Mouse (Mus musculus) embryonic facial prominence, embryonic 14.5 days (tissue): ENCODE measurements around the gene Extl1. TPM values are rescaled to one million over a fixed set of nuclear protein-coding genes. Genes with fewer than 3 reads are reported as not detected.

Source experiments
- ATAC-seq: fragments of 200-750 bp; cut with Nextera tagmentation; 2 replicates; pipeline ENCODE4 v1.8.0; 2017; ENCODE audit warnings: low read depth, moderate number of reproducible peaks, moderate TSS enrichment
- DNase-seq: peaks from one replicate; pipeline ENCODE4 v3.0.0-alpha.2; 2015; ENCODE audit warnings: low spot score
- H3K27ac ChIP-seq: fragments of 300-500 bp; sonication (generic); replicated peaks from 2 replicates; pipeline ENCODE4 v1.5.1; 2014; ENCODE audit warnings: low read depth, mild to moderate bottlenecking, low read length, moderate library complexity
- H3K27me3 ChIP-seq: fragments of 300-500 bp; sonication (generic); replicated peaks from 2 replicates; pipeline ENCODE4 v1.6.1; 2014; ENCODE audit warnings: low read length; ENCODE audit not compliant: control insufficient read depth, insufficient read depth
- H3K36me3 ChIP-seq: fragments of 300-500 bp; sonication (generic); 2 replicates; pipeline ENCODE4 v1.6.1; 2014; ENCODE audit warnings: low read length, mixed read lengths; ENCODE audit not compliant: control insufficient read depth, insufficient read depth
- H3K4me1 ChIP-seq: fragments of 300-500 bp; sonication (generic); 2 replicates; pipeline ENCODE4 v1.6.1; 2014; ENCODE audit warnings: antibody characterized with exemption, low read length; ENCODE audit not compliant: control insufficient read depth, insufficient read depth
- H3K4me2 ChIP-seq: fragments of 300-500 bp; sonication (generic); 2 replicates; pipeline ENCODE4 v1.6.1; 2014; ENCODE audit warnings: low read depth, mild to moderate bottlenecking, low read length, moderate library complexity, mixed read lengths
- H3K4me3 ChIP-seq: fragments of 300-500 bp; sonication (generic); 2 replicates; pipeline ENCODE4 v1.5.1; 2014; ENCODE audit warnings: low read depth, mild to moderate bottlenecking, low read length
- H3K9ac ChIP-seq: fragments of 300-500 bp; sonication (generic); 2 replicates; pipeline ENCODE4 v1.6.1; 2014; ENCODE audit warnings: low read depth, mild to moderate bottlenecking, low read length, moderate library complexity, mixed read lengths
- H3K9me3 ChIP-seq: fragments of 300-500 bp; sonication (generic); 2 replicates; pipeline ENCODE4 v1.6.1; 2016; ENCODE audit warnings: low read length; ENCODE audit not compliant: control insufficient read depth
- WGBS: fragments of 180-500 bp; shearing (Covaris S2); extraction: QIAGEN DNeasy Blood & Tissue Kit; methylation state at CpG from one replicate; pipeline ENCODE4 v1.1.7; 2014; 5-methylcytosine and 5-hydroxymethylcytosine counted together
- polyA plus RNA-seq: library from polyadenylated mRNA; unstranded; fragments of >200 nt; fragmentation: Nextera tagmentation; extraction: Ambion mirVana; gene quantifications from 2 replicates; pipeline ENCODE4 v1.2.1, GENCODE M21; 2014

The Extl1 gene
- polyA plus RNA-seq, 1 experiment from 2014 or later, result 3.1 TPM

- H3K4me2 ChIP-seq, result no peak overlapping the region
- H3K27ac ChIP-seq, result no peak overlapping the region
- peaks cover 6% of the 10 kb centered on the region; the same call in 1 of the 2 replicates for H3K9me3 ChIP-seq
- DNase-seq (no peak), ATAC-seq (no peak)
- no peaks in the 10 kb centered on the region for H3K36me3 ChIP-seq
- no peak overlapping the region for H3K9ac ChIP-seq
- H3K4me1 ChIP-seq, result peaks cover 9% of the 10 kb centered on the region; the same call in 1 of the 2 replicates
- H3K4me3 ChIP-seq, result no peak overlapping the region
- 95% methylated on average over 6 of the region's 6 CpGs for WGBS
- H3K27me3 ChIP-seq, result no peaks in the 10 kb centered on the region
Measured at GRCm38 (mm10) chr4:134312901-134313300, 70.7 kb downstream of the Extl1 start.

- ATAC-seq (no peak), DNase-seq (no peak)
- Histone ChIP-seq H3K4me3 (no peak overlapping the region), H3K9ac (no peak overlapping the region), H3K27me3 (no peaks in the 10 kb centered on the region), H3K4me2 (no peak overlapping the region), H3K36me3 (no peaks in the 10 kb centered on the region), H3K9me3 (peaks cover 6% of the 10 kb centered on the region; the same call in 1 of the 2 replicates), H3K27ac (no peak overlapping the region), H3K4me1 (peaks cover 12% of the 10 kb centered on the region)
- WGBS, result 90% methylated on average over 5 of the region's 5 CpGs
Measured at GRCm38 (mm10) chr4:134312341-134312740, 71.3 kb downstream of the Extl1 start.

GRCm38 (mm10) chr4:134311784-134312183, 71.9 kb downstream of the Extl1 start:
- Histone ChIP-seq H3K9ac (no peak overlapping the region), H3K27me3 (no peaks in the 10 kb centered on the region), H3K36me3 (no peaks in the 10 kb centered on the region), H3K4me3 (no peak overlapping the region), H3K27ac (no peak overlapping the region), H3K9me3 (peaks cover 6% of the 10 kb centered on the region; the same call in 1 of the 2 replicates), H3K4me2 (no peak overlapping the region), H3K4me1 (peaks cover 17% of the 10 kb centered on the region)
- ATAC-seq (no peak), DNase-seq (no peak)
- 76% methylated on average over 9 of the region's 9 CpGs for WGBS

- Histone ChIP-seq H3K4me3 (no peak overlapping the region), H3K27ac (no peak overlapping the region), H3K27me3 (no peaks in the 10 kb centered on the region), H3K9me3 (peaks cover 6% of the 10 kb centered on the region; the same call in 1 of the 2 replicates), H3K9ac (no peak overlapping the region), H3K4me1 (peaks cover 17% of the 10 kb centered on the region), H3K36me3 (no peaks in the 10 kb centered on the region), H3K4me2 (no peak overlapping the region)
- DNase-seq (no peak), ATAC-seq (no peak)
- WGBS, result 87% methylated on average over 9 of the region's 9 CpGs
Measured at GRCm38 (mm10) chr4:134310656-134311055, 73.0 kb downstream of the Extl1 start.

GRCm38 (mm10) chr4:134310106-134310505, 73.5 kb downstream of the Extl1 start:
- Histone ChIP-seq H3K9me3 (peaks cover 6% of the 10 kb centered on the region; the same call in 1 of the 2 replicates), H3K4me1 (peaks cover 15% of the 10 kb centered on the region), H3K4me3 (no peak overlapping the region), H3K27me3 (no peaks in the 10 kb centered on the region), H3K36me3 (no peaks in the 10 kb centered on the region), H3K9ac (no peak overlapping the region), H3K4me2 (no peak overlapping the region), H3K27ac (no peak overlapping the region)
- no peak for ATAC-seq
- WGBS, result 80% methylated on average over 7 of the region's 7 CpGs
- no peak for DNase-seq

- peak; percentile 83; the same call in 1 of the 2 replicates for ATAC-seq
- WGBS, result 9% methylated on average over 12 of the region's 12 CpGs
Measured at GRCm38 (mm10) chr4:134307367-134308072, 76.1 kb downstream of the Extl1 start.

GRCm38 (mm10) chr4:134306963-134307362, 76.7 kb downstream of the Extl1 start:
- Histone ChIP-seq H3K27me3 (no peaks in the 10 kb centered on the region), H3K27ac (no peak overlapping the region), H3K4me2 (peak overlapping the region; percentile 38; the same call in 1 of the 2 replicates), H3K9me3 (no peaks in the 10 kb centered on the region), H3K9ac (no peak overlapping the region), H3K4me1 (peaks cover 8% of the 10 kb centered on the region), H3K36me3 (no peaks in the 10 kb centered on the region), H3K4me3 (no peak overlapping the region)
- ATAC-seq, result no peak
- DNase-seq, result no peak
- WGBS, result 58% methylated on average over 2 of the region's 2 CpGs

More at GRCm38 (mm10) chr4:134307367-134308072, 76.1 kb downstream of the Extl1 start:
- H3K27ac ChIP-seq, result 0 out of 2 replicates have a peak overlapping the region, but pooled peaks have one; percentile 15
- H3K9me3 ChIP-seq, result no peaks in the 10 kb centered on the region
- peak; percentile 87 for DNase-seq
- H3K9ac ChIP-seq, result no peak overlapping the region
- no peaks in the 10 kb centered on the region for H3K36me3 ChIP-seq
- no peak overlapping the region for H3K4me3 ChIP-seq
- H3K4me2 ChIP-seq, result peak overlapping the region; percentile 38
- peaks cover 8% of the 10 kb centered on the region for H3K4me1 ChIP-seq
- no peaks in the 10 kb centered on the region for H3K27me3 ChIP-seq
